Mouse (Mus musculus): Measurements from ENCODE around the gene Efhd1. TPM values are rescaled to one million over a fixed set of nuclear protein-coding genes. Genes with fewer than 3 reads are reported as not detected.

Gene Efhd1
- total RNA-seq, 1 experiment, result 1.8 TPM

DNA sequence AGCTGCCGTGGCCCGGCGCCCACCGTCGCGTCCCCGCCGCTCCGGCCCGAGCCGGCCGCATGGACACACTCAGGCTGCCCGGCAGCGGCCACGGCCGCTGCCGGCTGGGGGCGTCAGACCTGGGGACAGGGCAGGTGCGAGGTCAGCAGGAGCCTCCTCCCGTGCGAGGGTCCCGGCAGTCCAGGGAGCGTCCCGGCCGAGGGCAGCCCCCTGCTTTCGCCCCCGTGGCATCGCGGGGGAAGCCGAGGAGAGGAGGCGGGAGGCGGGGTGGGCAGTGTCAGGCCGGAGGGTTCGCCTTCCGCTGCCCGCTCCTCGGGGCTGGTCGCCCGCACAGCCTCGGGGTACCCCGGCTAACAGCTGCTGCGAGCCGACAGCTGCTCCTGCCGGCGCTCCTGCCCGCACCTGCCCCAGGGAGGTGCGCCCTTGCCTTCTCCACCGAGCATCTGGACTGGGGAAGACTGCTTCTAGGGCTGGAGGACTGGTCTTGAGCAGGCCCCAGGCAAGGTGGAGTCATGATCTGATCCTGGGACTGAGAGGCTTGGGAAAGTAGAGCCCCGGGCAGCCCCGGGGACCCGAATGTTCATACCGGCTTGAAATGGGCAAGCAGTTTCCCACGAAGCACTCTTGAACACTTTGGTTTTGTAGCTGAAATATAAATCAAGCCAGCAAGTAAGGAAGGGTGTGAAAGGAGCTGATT is 63.1 kb downstream of the Efhd1 start:
- in situ Hi-C loops (cut with MboI; ENCODE audit: low sequenced_read_pairs in 2 of 2, unreplicated experiment in 2 of 2), result no loop called here
- DNase-seq (ENCODE audit: low read depth, low spot score), result no peak

DNA sequence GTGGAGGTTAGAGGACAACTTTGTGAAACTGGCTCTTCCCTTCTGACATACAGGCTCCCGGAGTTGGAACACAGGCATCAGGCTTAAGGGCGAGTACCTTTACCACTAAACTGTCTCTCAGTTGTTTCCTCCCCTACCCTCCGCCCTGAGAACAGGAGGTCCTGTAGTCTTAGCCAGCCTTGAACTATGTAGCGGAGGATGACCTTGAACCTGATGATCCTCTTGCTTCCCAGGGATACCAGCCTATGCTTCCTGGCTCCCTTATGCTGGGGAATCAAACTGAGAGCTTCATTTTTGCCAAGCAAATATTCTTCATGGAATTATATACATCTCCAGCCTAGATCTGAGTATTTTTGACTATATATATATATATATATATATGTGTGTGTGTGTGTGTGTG is 67.6 kb downstream of the Efhd1 start:
- TF ChIP-seq MAFK (IDR thresholded peaks at IDR 0.05; ENCODE audit: insufficient read depth, low read depth, low read length), result no peak
- TF ChIP-seq CHD2 (IDR thresholded peaks at IDR 0.05; ENCODE audit: low read depth, low read length), result no peak
- no peak for TF ChIP-seq ZNF384 (IDR thresholded peaks at IDR 0.05; ENCODE audit: low read depth, low read length)
- TF ChIP-seq ZC3H11A (IDR thresholded peaks at IDR 0.05; ENCODE audit: borderline replicate concordance, low read depth, low read length), result no peak
- TF ChIP-seq HCFC1 (IDR thresholded peaks at IDR 0.05; ENCODE audit: borderline replicate concordance, insufficient read depth, low read length), result no peak
- Histone ChIP-seq H3K4me1 (ENCODE audit: control insufficient read depth in 2 of 2, insufficient read depth in 2 of 2, low read length in 2 of 2, poor library complexity in 1 of 2) (peaks cover 3 to 6% of the 10 kb centered on the region in 2 experiments; a peak in 3 of 4 replicates), H3K9me3 (ENCODE audit: control insufficient read depth, insufficient read depth, low read depth, low read length) (no peaks in the 10 kb centered on the region), H3K27ac (ENCODE audit: insufficient read depth, low read depth, low read length, poor library complexity, severe bottlenecking) (no peak overlapping the region), H3K36me3 (ENCODE audit: control insufficient read depth, insufficient read depth, low read length, poor library complexity, severe bottlenecking) (peaks cover 4% of the 10 kb centered on the region), H3K4me3 (ENCODE audit: insufficient read depth in 1 of 2, low read depth in 1 of 2, low read length in 2 of 2, poor library complexity in 1 of 2, severe bottlenecking in 1 of 2) (no peak overlapping the region), H3K9ac (ENCODE audit: insufficient read depth, low read depth, low read length, poor library complexity, severe bottlenecking) (no peak overlapping the region)
- DNase-seq (ENCODE audit: low read depth, low spot score), result no peak
- in situ Hi-C loops (cut with MboI; ENCODE audit: low sequenced_read_pairs in 2 of 2, unreplicated experiment in 2 of 2), result no loop called here

More for the DNA sequence above, 63.1 kb downstream of the Efhd1 start:
- Histone ChIP-seq H3K4me1 (ENCODE audit: control insufficient read depth in 2 of 2, insufficient read depth in 2 of 2, low read length in 2 of 2, poor library complexity in 1 of 2) (peaks cover 3 to 6% of the 10 kb centered on the region in 2 experiments; a peak in 3 of 4 replicates), H3K9ac (ENCODE audit: insufficient read depth, low read depth, low read length, poor library complexity, severe bottlenecking) (peak overlapping the region; percentile 97), H3K4me3 (ENCODE audit: insufficient read depth in 1 of 2, low read depth in 1 of 2, low read length in 2 of 2, poor library complexity in 1 of 2, severe bottlenecking in 1 of 2) (peak overlapping the region; percentile 93 to 96), H3K36me3 (ENCODE audit: control insufficient read depth, insufficient read depth, low read length, poor library complexity, severe bottlenecking) (peaks cover 2% of the 10 kb centered on the region; the same call in 1 of the 2 replicates), H3K27ac (ENCODE audit: insufficient read depth, low read depth, low read length, poor library complexity, severe bottlenecking) (peak overlapping the region; percentile 86), H3K9me3 (ENCODE audit: control insufficient read depth, insufficient read depth, low read depth, low read length) (no peaks in the 10 kb centered on the region)
- TF ChIP-seq MAFK (IDR thresholded peaks at IDR 0.05; ENCODE audit: insufficient read depth, low read depth, low read length), result no peak
- no peak for TF ChIP-seq CHD2 (IDR thresholded peaks at IDR 0.05; ENCODE audit: low read depth, low read length)
- TF ChIP-seq HCFC1 (IDR thresholded peaks at IDR 0.05; ENCODE audit: borderline replicate concordance, insufficient read depth, low read length), result no peak
- no peak for TF ChIP-seq ZNF384 (IDR thresholded peaks at IDR 0.05; ENCODE audit: low read depth, low read length)
- TF ChIP-seq ZC3H11A (IDR thresholded peaks at IDR 0.05; ENCODE audit: borderline replicate concordance, low read depth, low read length), result no peak

DNA sequence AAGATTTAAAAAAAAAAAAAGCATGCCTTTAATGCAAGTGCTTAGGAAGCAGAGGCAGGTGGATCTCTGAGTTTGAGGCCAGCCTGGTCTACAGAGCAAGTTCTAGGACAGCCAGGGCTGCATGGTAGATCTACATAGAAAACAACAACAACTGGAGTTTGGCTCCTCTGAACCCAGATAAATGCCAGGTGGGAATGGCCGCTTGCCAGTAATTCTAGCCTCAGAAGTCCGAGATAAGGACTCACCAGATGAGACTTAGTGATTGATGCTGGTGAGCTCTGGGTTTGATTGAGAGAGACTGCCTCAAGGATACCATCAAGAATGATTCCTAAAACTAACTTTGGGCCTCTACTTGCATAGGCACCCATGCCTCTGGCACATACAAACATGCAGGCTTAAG is 86.4 kb downstream of the Efhd1 start:
- Histone ChIP-seq H3K9me3 (ENCODE audit: control insufficient read depth, insufficient read depth, low read depth, low read length) (no peaks in the 10 kb centered on the region), H3K36me3 (ENCODE audit: control insufficient read depth, insufficient read depth, low read length, poor library complexity, severe bottlenecking) (no peaks in the 10 kb centered on the region; the same call in none of the 2 replicates), H3K4me3 (ENCODE audit: insufficient read depth in 1 of 2, low read depth in 1 of 2, low read length in 2 of 2, poor library complexity in 1 of 2, severe bottlenecking in 1 of 2) (no peak overlapping the region), H3K4me1 (ENCODE audit: control insufficient read depth in 2 of 2, insufficient read depth in 2 of 2, low read length in 2 of 2, poor library complexity in 1 of 2) (peaks cover 2% of the 10 kb centered on the region in 2 experiments; a peak in 1 of 4 replicates), H3K27ac (ENCODE audit: insufficient read depth, low read depth, low read length, poor library complexity, severe bottlenecking) (no peak overlapping the region), H3K9ac (ENCODE audit: insufficient read depth, low read depth, low read length, poor library complexity, severe bottlenecking) (no peak overlapping the region)
- in situ Hi-C loops (cut with MboI; ENCODE audit: low sequenced_read_pairs in 2 of 2, unreplicated experiment in 2 of 2), result no loop called here
- TF ChIP-seq ZC3H11A (IDR thresholded peaks at IDR 0.05; ENCODE audit: borderline replicate concordance, low read depth, low read length) (no peak), ZNF384 (IDR thresholded peaks at IDR 0.05; ENCODE audit: low read depth, low read length) (no peak), HCFC1 (IDR thresholded peaks at IDR 0.05; ENCODE audit: borderline replicate concordance, insufficient read depth, low read length) (no peak), CHD2 (IDR thresholded peaks at IDR 0.05; ENCODE audit: low read depth, low read length) (no peak), MAFK (IDR thresholded peaks at IDR 0.05; ENCODE audit: insufficient read depth, low read depth, low read length) (no peak)
- DNase-seq (ENCODE audit: low read depth, low spot score), result no peak

DNA sequence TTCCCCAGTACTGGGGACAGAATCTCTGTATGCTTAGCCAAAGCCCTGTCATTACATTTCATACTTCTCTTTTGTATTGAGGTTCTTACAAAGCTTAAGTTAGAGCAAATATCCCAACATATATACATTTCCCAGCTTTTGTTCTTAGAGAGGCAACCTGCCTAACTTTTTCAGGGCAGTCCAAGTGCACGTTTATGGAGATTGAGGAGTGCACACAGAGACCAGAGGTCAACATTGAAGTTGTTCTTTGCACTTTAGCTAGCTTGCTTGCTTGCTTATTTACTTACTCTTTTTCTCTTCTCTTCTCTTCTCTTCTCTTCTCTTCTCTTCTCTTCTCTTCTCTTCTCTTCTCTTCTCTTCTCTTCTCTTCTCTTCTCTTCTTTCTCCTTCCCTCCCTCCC is 96.1 kb downstream of the Efhd1 start:
- Histone ChIP-seq H3K4me1 (ENCODE audit: control insufficient read depth in 2 of 2, insufficient read depth in 2 of 2, low read length in 2 of 2, poor library complexity in 1 of 2) (no peaks in the 10 kb centered on the region), H3K9ac (ENCODE audit: insufficient read depth, low read depth, low read length, poor library complexity, severe bottlenecking) (no peak overlapping the region), H3K4me3 (ENCODE audit: insufficient read depth in 1 of 2, low read depth in 1 of 2, low read length in 2 of 2, poor library complexity in 1 of 2, severe bottlenecking in 1 of 2) (no peak overlapping the region), H3K9me3 (ENCODE audit: control insufficient read depth, insufficient read depth, low read depth, low read length) (no peaks in the 10 kb centered on the region), H3K27ac (ENCODE audit: insufficient read depth, low read depth, low read length, poor library complexity, severe bottlenecking) (no peak overlapping the region), H3K36me3 (ENCODE audit: control insufficient read depth, insufficient read depth, low read length, poor library complexity, severe bottlenecking) (peaks cover 6% of the 10 kb centered on the region)
- TF ChIP-seq ZNF384 (IDR thresholded peaks at IDR 0.05; ENCODE audit: low read depth, low read length), result 0 out of 2 replicates have a peak, but pooled peaks have one; percentile 37
- no peak for TF ChIP-seq CHD2 (IDR thresholded peaks at IDR 0.05; ENCODE audit: low read depth, low read length)
- in situ Hi-C loops (cut with MboI; ENCODE audit: low sequenced_read_pairs in 2 of 2, unreplicated experiment in 2 of 2), result no loop called here
- DNase-seq (ENCODE audit: low read depth, low spot score), result no peak

Other genes starting within 250 kb of the Efhd1 start
- 2.4 and 5.2 TPM in 2 replicates for gene Alppl2, start 174.4 kb upstream of the Efhd1 start, total RNA-seq (2012; rRNA removed)
- gene Alpi, start 162.8 kb upstream of the Efhd1 start, total RNA-seq (2012; rRNA removed), result not detected in 2 replicates
- gene Akp3, start 139.4 kb upstream of the Efhd1 start, total RNA-seq (2012; rRNA removed), result not detected in 2 replicates
- gene Ecel1, start 107.8 kb upstream of the Efhd1 start, total RNA-seq (2012; rRNA removed), result 1.1 and 2.9 TPM in 2 replicates
- gene Prss56, start 81.0 kb upstream of the Efhd1 start, total RNA-seq (2012; rRNA removed), result 0.36 and 0.37 TPM in 2 replicates
- 0.13 TPM in 1 of 2 replicates, not detected in the other for gene Chrnd, start 73.8 kb upstream of the Efhd1 start, total RNA-seq (2012; rRNA removed)
- 0.13 and 0.16 TPM in 2 replicates for gene Chrng, start 59.7 kb upstream of the Efhd1 start, total RNA-seq (2012; rRNA removed)
- gene Eif4e2, start 50.4 kb upstream of the Efhd1 start, total RNA-seq (2012; rRNA removed), result 165 and 221 TPM in 2 replicates
- gene Gigyf2, start 62.6 kb downstream of the Efhd1 start, total RNA-seq (2012; rRNA removed), result 58.7 and 69.2 TPM in 2 replicates
- 0.27 and 0.95 TPM in 2 replicates for gene Kcnj13, start 130.4 kb downstream of the Efhd1 start, total RNA-seq (2012; rRNA removed)
- gene Snorc, start 205.9 kb downstream of the Efhd1 start, total RNA-seq (2012; rRNA removed), result 1.3 TPM in 1 of 2 replicates, not detected in the other
- gene Neu2, start 245.5 kb downstream of the Efhd1 start, total RNA-seq (2012; rRNA removed), result not detected in 2 replicates